Mouse (Mus musculus): ENCODE measurements at regions not wholly inside any gene's neighbourhood (a gene's known extent, or its start where the extent isn't known, plus 50 kb on each side); places are given as distances from the start of the nearest gene placed in this dataset.
"Not testable (repeated sequence)": the region's sequence is repeated elsewhere in the genome, so short reads cannot be mapped to it uniquely, and the experiment has no call there.

- no peaks in the 10 kb centered on the region for H3K27me3 ChIP-seq
- WGBS: 84% methylated on average over 1 of the region's 1 CpGs
- no peak for ATAC-seq (replicated peaks)
- no peaks in the 10 kb centered on the region for H3K4me1 ChIP-seq
- no peaks in the 10 kb centered on the region for H3K9me3 ChIP-seq
- no peak overlapping the region for H3K4me2 ChIP-seq (replicated peaks)
- H3K27ac ChIP-seq (replicated peaks): no peak overlapping the region
- H3K4me3 ChIP-seq: no peak overlapping the region
- no peaks in the 10 kb centered on the region for H3K36me3 ChIP-seq
- H3K9ac ChIP-seq (replicated peaks): no peak overlapping the region
These were observed 97.4 kb upstream of the Dock11 start for GRCm38 (mm10) chrX:35791273-35791672.

GRCm38 (mm10) chrX:35813206-35813605 lies 75.4 kb upstream of the Dock11 start:
- H3K36me3 ChIP-seq: no peaks in the 10 kb centered on the region
- H3K4me3 ChIP-seq: no peak overlapping the region
- H3K27me3 ChIP-seq: no peaks in the 10 kb centered on the region
- H3K27ac ChIP-seq (replicated peaks): no peak overlapping the region
- no peak for ATAC-seq (replicated peaks)
- H3K9me3 ChIP-seq: no peaks in the 10 kb centered on the region
- no peaks in the 10 kb centered on the region for H3K4me1 ChIP-seq
- no peak overlapping the region for H3K9ac ChIP-seq (replicated peaks)
- no peak overlapping the region for H3K4me2 ChIP-seq (replicated peaks)
- WGBS: 75% methylated on average over 2 of the region's 2 CpGs

GRCm38 (mm10) chrX:35834411-35834810 lies 54.2 kb upstream of the Dock11 start:
- not testable (repeated sequence) for H3K36me3 ChIP-seq; H3K4me3 ChIP-seq; H3K9ac ChIP-seq (replicated peaks); H3K4me2 ChIP-seq (replicated peaks); H3K4me1 ChIP-seq; H3K27me3 ChIP-seq; H3K9me3 ChIP-seq; H3K27ac ChIP-seq (replicated peaks)
- ATAC-seq (replicated peaks): peak; percentile 48
- 0% methylated on average over 2 of the region's 2 CpGs for WGBS

- no peak overlapping the region for H3K9ac ChIP-seq (replicated peaks)
- H3K9me3 ChIP-seq: no peaks in the 10 kb centered on the region
- H3K36me3 ChIP-seq: no peaks in the 10 kb centered on the region
- 48% methylated on average over 1 of the region's 1 CpGs for WGBS
- no peak for ATAC-seq (replicated peaks)
- H3K27ac ChIP-seq (replicated peaks): no peak overlapping the region
- H3K4me2 ChIP-seq (replicated peaks): no peak overlapping the region
- no peaks in the 10 kb centered on the region for H3K27me3 ChIP-seq
- H3K4me3 ChIP-seq: no peak overlapping the region
- no peaks in the 10 kb centered on the region for H3K4me1 ChIP-seq
These were observed 50.6 kb upstream of the Dock11 start for GRCm38 (mm10) chrX:35838064-35838463.

Data from forebrain, embryonic 15.5 days (tissue).